Mouse (Mus musculus): ENCODE measurements around the gene Prkcz.

GRCm38 (mm10) chr4:155281652-155282051, 79.5 kb downstream of the Prkcz start:
- no peak for TF ChIP-seq RCOR1 (conservative IDR thresholded peaks at IDR 0.05; ENCODE audit: low read depth, low read length)
- no peak for TF ChIP-seq CTCF (conservative IDR thresholded peaks at IDR 0.05 in 1 of 2, IDR thresholded peaks at IDR 0.05 in 1 of 2; ENCODE audit: low read depth in 2 of 2, low read length in 2 of 2)
- no peak for TF ChIP-seq CHD1 (IDR thresholded peaks at IDR 0.05; ENCODE audit: low read depth, low read length)
- no peak for TF ChIP-seq TBP (conservative IDR thresholded peaks at IDR 0.05; ENCODE audit: low read depth, low read length)
- TF ChIP-seq EP300 (IDR thresholded peaks at IDR 0.05; ENCODE audit: low read length), result 0 out of 2 replicates have a peak, but pooled peaks have one; percentile 12
